Mouse (Mus musculus) kidney, adult 10 weeks (tissue): ENCODE measurements around the gene Il22ra2. TPM values are rescaled to one million over a fixed set of nuclear protein-coding genes. Genes with fewer than 3 reads are reported as not detected.

Experiments
- polyA plus RNA-seq: library from polyadenylated mRNA; stranded (reverse); fragments of 350-450 nt; fragmentation: Illumina TruSeq; extraction: RNeasy Lipid Tissue Mini Kit (QIAGEN cat#74804); gene quantifications from one replicate; pipeline ENCODE4 v1.2.3, GENCODE M21; 2014; ENCODE audit warnings: low read depth, low replicate concordance

Gene Il22ra2
- not detected for polyA plus RNA-seq

DNA sequence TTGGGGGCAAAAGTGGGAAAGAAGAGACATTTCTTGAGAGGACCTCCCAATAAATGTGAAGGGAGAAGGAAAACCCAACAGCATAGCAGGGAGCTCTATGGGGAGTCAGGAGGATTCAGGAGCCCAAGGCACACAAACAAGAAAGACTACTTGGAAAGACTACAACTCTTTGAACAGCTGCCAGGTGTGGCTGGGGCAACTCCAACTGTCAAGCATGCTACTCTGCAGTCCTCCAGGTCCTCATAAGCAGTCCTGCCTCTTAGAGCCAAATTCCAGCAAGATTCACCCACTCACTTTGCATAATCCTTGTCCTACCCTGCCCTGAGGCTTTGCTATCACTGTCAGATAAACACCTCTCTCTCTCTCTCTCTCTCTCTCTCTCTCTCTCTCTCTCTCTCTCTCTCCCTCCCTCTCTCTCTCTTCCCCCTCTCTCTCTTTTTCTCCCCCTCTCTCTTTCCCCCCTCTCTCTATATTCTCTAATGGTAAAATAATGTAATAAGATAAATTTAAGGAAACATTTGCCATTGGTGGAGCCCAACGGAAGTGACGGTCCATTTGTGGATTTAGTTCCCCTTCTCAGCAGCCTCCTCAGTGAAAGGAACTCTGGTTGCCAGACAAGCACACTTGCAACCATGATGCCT is at the start of gene Il22ra2:
Gene Il22ra2, plus strand, starts transcription at position 591 of the 641 bp plus-strand sequence.

GRCm38 (mm10) chr10:19591641-19592441 is 30.0 kb upstream of the Il22ra2 start, which contains the start of gene Ifngr1:
TSS of gene Ifngr1 (plus strand) at chr10:19591949.

Other genes starting within 250 kb of the Il22ra2 start
- gene Ifngr1, start 30.0 kb upstream of the Il22ra2 start, polyA plus RNA-seq, result 48.8 TPM
- not detected for gene Il20ra, start 90.6 kb downstream of the Il22ra2 start, polyA plus RNA-seq
- gene Slc35d3, start 229.5 kb downstream of the Il22ra2 start, polyA plus RNA-seq, result not detected